Mouse (Mus musculus): Measurements from ENCODE around the gene Duoxa2.
A peak's percentile ranks its signal among the peaks of the same experiment; 100 is the strongest.
"Not testable (repeated sequence)": the region's sequence is repeated elsewhere in the genome, so short reads cannot be mapped to it uniquely, and the experiment has no call there.

Gene Duoxa2

GRCm38 (mm10) chr2:122306184-122306583 lies 7.5 kb downstream of the Duoxa2 start:
- DNase-seq (ENCODE audit: low read depth, low spot score), result peak; percentile 92

GRCm38 (mm10) chr2:122309647-122310046 lies 10.9 kb downstream of the Duoxa2 start:
- DNase-seq (ENCODE audit: low read depth, low spot score), result peak; percentile 45

- no peak for DNase-seq (ENCODE audit: low read depth, low spot score)
Measured at GRCm38 (mm10) chr2:122311561-122311960, 12.9 kb downstream of the Duoxa2 start.

GRCm38 (mm10) chr2:122312722-122313417 lies 14.2 kb downstream of the Duoxa2 start:
- peak; percentile 64 for DNase-seq (ENCODE audit: low read depth, low spot score)

GRCm38 (mm10) chr2:122313536-122313935 lies 14.8 kb downstream of the Duoxa2 start, which contains the start of gene Duoxa1:
TSS of gene Duoxa1 (minus strand) at chr2:122313730.
- DNase-seq (ENCODE audit: low read depth, low spot score), result no peak

GRCm38 (mm10) chr2:122315372-122315771 lies 16.7 kb downstream of the Duoxa2 start, which contains the start of gene Duox1:
TSS of gene Duox1 (plus strand) at chr2:122315672.
- no peak for DNase-seq (ENCODE audit: low read depth, low spot score)

- no peak for DNase-seq (ENCODE audit: low read depth, low spot score)
Measured at GRCm38 (mm10) chr2:122317384-122317783, 18.7 kb downstream of the Duoxa2 start.

GRCm38 (mm10) chr2:122323960-122324359 lies 25.3 kb downstream of the Duoxa2 start:
- DNase-seq (ENCODE audit: low read depth, low spot score), result no peak

GRCm38 (mm10) chr2:122324586-122324985 lies 25.9 kb downstream of the Duoxa2 start:
- no peak for DNase-seq (ENCODE audit: low read depth, low spot score)

- peak; percentile 61 for DNase-seq (ENCODE audit: low read depth, low spot score)
Measured at GRCm38 (mm10) chr2:122325361-122325760, 26.7 kb downstream of the Duoxa2 start.

- DNase-seq (ENCODE audit: low read depth, low spot score), result peak; percentile 89
Measured at GRCm38 (mm10) chr2:122327986-122328385, 29.3 kb downstream of the Duoxa2 start.

GRCm38 (mm10) chr2:122330317-122330716 lies 31.6 kb downstream of the Duoxa2 start:
- not testable (repeated sequence) for DNase-seq (ENCODE audit: low read depth, low spot score)

GRCm38 (mm10) chr2:122332222-122332621 lies 33.5 kb downstream of the Duoxa2 start:
- no peak for DNase-seq (ENCODE audit: low read depth, low spot score)

- DNase-seq (ENCODE audit: low read depth, low spot score), result peak; percentile 60
Measured at GRCm38 (mm10) chr2:122334170-122334569, 35.5 kb downstream of the Duoxa2 start.

GRCm38 (mm10) chr2:122337291-122337690 lies 38.6 kb downstream of the Duoxa2 start:
- no peak for DNase-seq (ENCODE audit: low read depth, low spot score)

GRCm38 (mm10) chr2:122345106-122345893 lies 46.6 kb downstream of the Duoxa2 start:
- no peak for DNase-seq (ENCODE audit: low read depth, low spot score)

- DNase-seq (ENCODE audit: low read depth, low spot score), result not testable (repeated sequence)
Measured at GRCm38 (mm10) chr2:122346164-122346563, 47.5 kb downstream of the Duoxa2 start.

GRCm38 (mm10) chr2:122347257-122347656 lies 48.6 kb downstream of the Duoxa2 start:
- DNase-seq (ENCODE audit: low read depth, low spot score), result no peak

- peak; percentile 80 for DNase-seq (ENCODE audit: low read depth, low spot score)
Measured at GRCm38 (mm10) chr2:122348531-122349131, 49.9 kb downstream of the Duoxa2 start.

GRCm38 (mm10) chr2:122349136-122349785 lies 50.6 kb downstream of the Duoxa2 start:
- peak; percentile 25 for DNase-seq (ENCODE audit: low read depth, low spot score)

GRCm38 (mm10) chr2:122351156-122351930 lies 52.6 kb downstream of the Duoxa2 start:
- peak; percentile 73 for DNase-seq (ENCODE audit: low read depth, low spot score)
